In genomic region chr4:140684141-140684871, GRCm38 (mm10) we compare ENCODE assay signal across 1 mouse cellular context.
A peak's percentile ranks its signal among the peaks of the same experiment; 100 is the strongest.
TF ChIP-seq lines count a peak whose summit lies in the region.

No protein-coding gene starts in this region.

TF ChIP-seq in CH12.LX, 34 proteins besides CTCF, POLR2A, EP300 and RAD21 (continued from another document):
- TF ChIP-seq ELF1 (IDR thresholded peaks at IDR 0.05; ENCODE audit: low read depth, low read length) = peak; percentile 50
- peak; percentile 98 for TF ChIP-seq ETS1 (conservative IDR thresholded peaks at IDR 0.05; ENCODE audit: low read depth, low read length)
